11 mouse cellular contexts compared by ENCODE assay signal in the genomic region with DNA sequence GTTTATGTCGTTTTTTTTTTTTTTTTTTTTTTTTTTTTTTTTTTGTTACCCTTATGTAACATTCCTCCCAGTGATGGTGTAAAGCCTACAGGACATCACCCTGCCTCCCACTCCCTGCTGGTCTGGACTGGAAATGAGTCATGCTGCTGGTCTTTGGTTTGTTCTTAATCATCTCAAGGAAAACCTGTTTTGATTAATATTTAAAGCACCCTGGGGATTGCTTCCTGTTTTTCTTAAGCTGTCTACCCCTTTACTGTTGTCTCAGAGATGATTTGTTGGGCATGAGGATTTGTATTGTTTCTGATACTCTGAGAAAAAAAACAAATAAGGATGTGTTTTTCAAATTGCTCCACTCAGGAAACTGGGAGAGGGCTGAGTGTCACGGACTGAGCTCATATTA.
DNase-seq lines count a peak whose midpoint lies in the region; ATAC-seq and TF ChIP-seq lines count a peak whose summit lies in the region.
"Had no signal": no experiment of that assay in that cellular context is flagged by ENCODE, and none has a peak within 500 bp of the region (broad histone marks: within the 10 kb centered on the region; RNA-seq: fewer than 3 reads in every experiment).

No protein-coding gene starts in this region.

- no peak for ATAC-seq in embryonic facial prominence, embryonic 14.5 days (ENCODE audit: low read depth)
- no peak for ATAC-seq in erythroblast, adult 5-6 weeks (replicated peaks; ENCODE audit: low FRiP score, poor library complexity, severe bottlenecking)
- ATAC-seq: CD4-positive, CD25-positive, alpha-beta regulatory T cell, adult 4 months had no signal

- no peak for TF ChIP-seq POLR2A in embryonic fibroblast, embryonic 13.5 days (IDR thresholded peaks at IDR 0.05; ENCODE audit: low read depth, low read length)

- H3K27ac ChIP-seq in embryonic facial prominence, embryonic 14.5 days (replicated peaks; ENCODE audit: low read depth, low read length) = no peak overlapping the region
- no peak overlapping the region for H3K27ac ChIP-seq in embryonic facial prominence, embryonic 10.5 days (replicated peaks)
- peak overlapping the region; percentile 52; the same call in 1 of the 2 replicates for H3K27ac ChIP-seq in embryonic fibroblast, embryonic 13.5 days (ENCODE audit: insufficient read depth, low read length)
- H3K27ac ChIP-seq: macrophage had no signal

- TF ChIP-seq CTCF in embryonic fibroblast, embryonic 13.5 days (IDR thresholded peaks at IDR 0.05; ENCODE audit: borderline replicate concordance, insufficient read depth, low read length) = no peak

- DNase-seq in embryonic facial prominence, embryonic 14.5 days (ENCODE audit: low spot score) = peak; percentile 16
- no peak for DNase-seq in embryonic facial prominence, embryonic 10.5 days (ENCODE audit: low spot score)
- peak; percentile 76 for DNase-seq in NIH3T3 (ENCODE audit: low read depth)
- DNase-seq in kidney, postnatal 36 days = peak; percentile 43 to 76
- no peak for DNase-seq in layer of hippocampus, postnatal 36 days
- DNase-seq in layer of hippocampus, adult 11-12 months (ENCODE audit: low spot score) = no peak
- DNase-seq: spleen, adult 18-20 months had no signal

- H3K4me3 ChIP-seq in embryonic facial prominence, embryonic 14.5 days (ENCODE audit: low read depth, low read length) = no peak overlapping the region
- no peak overlapping the region for H3K4me3 ChIP-seq in embryonic facial prominence, embryonic 10.5 days
- H3K4me3 ChIP-seq in embryonic fibroblast, embryonic 13.5 days (ENCODE audit: insufficient read depth, low read length) = no peak overlapping the region

- H3K4me1 ChIP-seq in embryonic facial prominence, embryonic 14.5 days (ENCODE audit: control insufficient read depth, insufficient read depth, low read length) = no peaks in the 10 kb centered on the region
- peaks cover 7% of the 10 kb centered on the region; the same call in 1 of the 2 replicates for H3K4me1 ChIP-seq in embryonic facial prominence, embryonic 10.5 days
- peaks cover 5% of the 10 kb centered on the region for H3K4me1 ChIP-seq in embryonic fibroblast, embryonic 13.5 days (ENCODE audit: control insufficient read depth, insufficient read depth, low read length)

- H3K36me3 ChIP-seq in embryonic facial prominence, embryonic 14.5 days (ENCODE audit: control insufficient read depth, insufficient read depth, low read length) = no peaks in the 10 kb centered on the region
- no peaks in the 10 kb centered on the region for H3K36me3 ChIP-seq in embryonic facial prominence, embryonic 10.5 days (replicated peaks)

- no peak overlapping the region for H3K9ac ChIP-seq in embryonic facial prominence, embryonic 14.5 days (ENCODE audit: low read depth, low read length)

- no peak overlapping the region for H3K4me2 ChIP-seq in embryonic facial prominence, embryonic 14.5 days (ENCODE audit: low read depth, low read length)

- 55% methylated on average over 2 of the region's 2 CpGs for WGBS in embryonic facial prominence, embryonic 14.5 days
- WGBS in embryonic facial prominence, embryonic 10.5 days = 81% methylated on average over 2 of the region's 2 CpGs

- H3K9me3 ChIP-seq in embryonic facial prominence, embryonic 14.5 days (ENCODE audit: control insufficient read depth, low read length) = no peaks in the 10 kb centered on the region
- no peaks in the 10 kb centered on the region for H3K9me3 ChIP-seq in embryonic facial prominence, embryonic 10.5 days

- H3K27me3 ChIP-seq in embryonic facial prominence, embryonic 14.5 days (replicated peaks; ENCODE audit: control insufficient read depth, insufficient read depth, low read length) = no peaks in the 10 kb centered on the region
- no peaks in the 10 kb centered on the region for H3K27me3 ChIP-seq in embryonic facial prominence, embryonic 10.5 days (replicated peaks; ENCODE audit: low read depth, poor library complexity, severe bottlenecking)

Comparison
In these comparisons a context has a peak if more than half of its experiments do, and no peak if none do; other contexts are left out.
1. DNase-seq: peak in embryonic facial prominence, embryonic 14.5 days (single experiment), NIH3T3 (single experiment) and kidney, postnatal 36 days (2 of 2); none in embryonic facial prominence, embryonic 10.5 days (single experiment), layer of hippocampus, postnatal 36 days (0 of 2) and layer of hippocampus, adult 11-12 months (single experiment).